Mouse (Mus musculus): Measurements from ENCODE around the gene Rap1gds1.

DNA sequence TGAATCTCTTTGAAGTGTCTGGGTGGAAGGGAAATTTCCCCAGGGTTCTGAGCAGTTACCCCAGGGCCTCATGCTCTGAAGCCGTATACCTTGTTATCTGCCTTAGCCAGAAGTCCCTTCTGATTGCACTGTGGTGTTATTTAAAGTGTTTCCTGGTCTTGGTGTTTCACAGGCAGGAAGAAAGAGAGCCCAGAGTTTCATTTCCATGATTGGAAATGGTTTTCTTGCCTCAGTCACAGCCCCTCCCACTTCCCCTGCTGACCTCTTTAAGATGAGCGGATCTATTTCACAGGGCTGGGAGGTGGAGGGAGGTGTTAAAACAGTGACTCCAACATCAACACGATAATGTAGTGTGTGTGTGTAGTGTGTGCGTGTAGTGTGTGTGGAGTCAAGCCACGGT, 181.5 kb downstream of the Rap1gds1 start:
- no peak for TF ChIP-seq CTCF (IDR thresholded peaks at IDR 0.05; ENCODE audit: extremely low read depth, insufficient read depth, insufficient read length, insufficient replicate concordance)
- TF ChIP-seq POLR2A (IDR thresholded peaks at IDR 0.05; ENCODE audit: low read depth, low read length): no peak
